Mouse (Mus musculus) lung, postnatal 36 days (tissue): ENCODE measurements around the gene Ldlrad3.

Experiments used
- DNase-seq: peaks from one replicate; pipeline ENCODE4 v3.0.0; 2022; ENCODE audit warnings: mixed read lengths

Ldlrad3 gene

DNA sequence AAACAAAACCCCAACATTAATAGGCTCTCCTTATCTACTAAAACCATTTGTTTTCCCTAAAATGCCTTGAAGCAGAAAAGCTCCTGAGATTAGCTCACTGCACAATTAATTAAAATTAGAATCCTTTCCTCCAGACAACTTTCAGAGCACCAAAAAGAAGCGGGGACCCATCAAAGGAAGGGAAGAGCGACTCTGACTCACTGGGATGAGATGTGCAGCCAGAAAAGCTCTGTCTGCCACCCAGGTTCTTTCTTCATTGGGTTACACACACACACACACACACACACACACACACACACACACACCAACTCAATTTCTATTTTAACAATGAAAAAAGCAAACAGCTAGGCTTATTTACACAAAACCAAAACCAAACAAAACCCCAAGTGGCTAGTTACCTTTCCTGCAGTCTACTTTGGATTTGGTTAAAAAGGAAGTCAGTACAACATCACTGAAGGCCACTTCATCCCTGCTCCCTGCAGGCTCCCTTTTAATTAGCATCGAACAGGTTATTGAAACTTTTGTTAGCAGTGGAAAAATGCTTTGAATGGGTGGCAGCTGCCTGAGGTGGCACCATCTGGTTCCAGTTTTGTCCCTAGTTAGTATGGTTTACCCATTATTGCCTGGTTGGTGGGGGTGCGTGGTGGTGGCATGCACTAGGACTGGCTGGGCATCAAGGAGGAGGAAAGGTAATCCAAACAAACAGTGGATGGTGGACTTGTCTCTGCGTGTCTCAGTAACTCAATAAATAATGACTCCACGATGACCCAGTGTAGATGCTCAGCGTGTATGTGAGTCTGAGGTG, 235.3 kb downstream of the Ldlrad3 start:
- peak; percentile 61 for DNase-seq

DNA sequence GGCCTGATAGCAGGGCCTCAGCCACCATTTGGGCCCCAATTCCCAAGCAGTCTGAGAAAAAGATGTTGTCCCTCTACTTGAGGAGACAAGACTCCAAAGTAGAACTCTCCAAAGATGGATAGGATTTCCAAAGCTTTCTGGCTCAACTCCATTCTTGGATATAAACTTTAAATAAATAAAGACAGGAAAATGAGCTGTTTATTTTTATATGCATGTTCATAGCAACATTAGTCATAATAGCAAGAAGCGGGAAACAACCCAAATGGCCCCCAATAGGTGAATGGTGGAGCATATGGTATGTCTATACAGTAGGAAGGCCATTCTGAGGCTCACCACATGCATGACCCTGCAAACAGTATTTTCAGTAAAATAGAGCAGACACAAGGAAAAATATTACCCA, 251.2 kb downstream of the Ldlrad3 start:
- no peak for DNase-seq

DNA sequence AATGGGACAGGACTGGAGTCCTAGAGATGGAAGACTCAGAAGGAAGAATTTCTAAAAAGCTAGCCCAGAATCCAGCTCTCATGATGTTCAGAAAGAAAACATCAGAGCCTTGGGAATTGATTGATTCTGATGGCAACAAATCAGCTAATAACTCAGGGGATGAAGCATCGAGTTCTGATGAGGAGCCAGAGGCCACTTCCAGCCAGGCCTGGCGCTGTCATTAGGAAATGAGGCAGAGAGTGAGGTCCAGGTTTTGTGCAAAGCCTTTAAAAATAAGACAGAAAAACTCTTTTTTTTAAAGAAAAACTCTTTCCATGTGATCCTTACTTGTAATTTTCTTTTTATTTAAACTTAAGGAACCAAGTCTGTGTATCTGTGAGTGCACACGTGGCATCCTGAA, 252.9 kb downstream of the Ldlrad3 start:
- DNase-seq: no peak

DNA sequence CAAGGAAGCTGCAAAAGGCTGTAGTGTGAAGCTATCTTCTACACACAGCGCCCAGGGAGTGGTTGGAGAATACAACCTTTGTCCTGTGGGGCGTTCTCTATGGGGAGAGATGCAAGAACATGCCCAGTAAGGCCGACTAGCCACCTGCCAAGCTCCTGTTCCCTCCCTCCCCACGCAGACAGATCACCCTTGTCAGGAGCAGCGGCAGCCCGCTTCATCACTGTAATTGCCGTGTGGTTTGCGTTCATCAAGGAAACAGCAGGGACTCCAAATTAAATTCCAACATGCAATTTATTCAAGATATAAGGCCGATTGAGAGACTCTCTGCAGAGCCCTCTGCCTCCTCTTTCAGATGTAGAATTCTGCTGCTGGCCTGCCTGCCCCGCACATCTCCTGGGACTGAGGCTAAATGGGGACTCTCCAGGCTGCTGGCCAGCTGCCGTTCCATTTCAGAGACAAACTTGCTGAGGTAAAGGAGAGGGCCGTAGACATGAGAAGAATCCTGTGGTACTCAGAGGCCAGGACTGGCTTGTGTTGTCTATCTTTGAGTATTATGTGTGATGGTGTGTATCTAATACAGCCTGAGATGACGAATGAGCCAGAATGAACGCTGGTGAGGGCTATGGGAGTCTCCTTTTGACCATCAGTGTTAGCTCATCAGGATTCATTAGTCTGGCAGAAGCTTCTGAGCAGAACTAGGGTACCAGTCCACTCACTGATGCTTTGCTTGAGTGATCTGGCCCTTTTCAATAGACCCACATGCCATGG, 253.8 kb downstream of the Ldlrad3 start:
- DNase-seq: no peak

DNA sequence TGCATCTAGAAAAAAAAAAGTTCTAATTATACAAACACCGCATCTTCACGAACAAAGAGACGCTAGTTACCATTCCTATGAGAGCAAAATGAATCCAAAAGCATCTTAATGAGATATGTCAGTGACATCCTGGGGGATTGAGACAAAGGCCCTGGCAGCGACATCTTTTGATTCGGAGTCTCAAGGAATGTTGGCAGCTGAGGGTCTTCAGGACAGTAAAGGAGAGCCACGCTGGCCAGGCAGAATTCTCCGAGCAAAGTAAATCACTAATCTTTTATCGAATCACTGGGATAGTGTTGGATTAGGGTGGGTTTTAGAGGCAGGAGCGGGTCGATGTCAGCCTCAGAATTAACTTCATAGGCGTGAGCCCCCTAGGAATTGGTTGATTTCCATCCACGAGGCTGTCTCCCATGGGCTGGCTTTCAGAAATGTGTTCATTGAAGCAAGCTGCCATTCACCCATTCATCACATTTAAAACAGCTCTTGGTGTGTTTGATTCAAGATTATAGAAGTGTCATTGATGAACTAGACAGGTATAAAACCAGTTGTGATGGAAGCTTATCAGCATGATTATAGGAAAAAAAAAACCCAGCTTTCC, 260.5 kb downstream of the Ldlrad3 start:
- no peak for DNase-seq

DNA sequence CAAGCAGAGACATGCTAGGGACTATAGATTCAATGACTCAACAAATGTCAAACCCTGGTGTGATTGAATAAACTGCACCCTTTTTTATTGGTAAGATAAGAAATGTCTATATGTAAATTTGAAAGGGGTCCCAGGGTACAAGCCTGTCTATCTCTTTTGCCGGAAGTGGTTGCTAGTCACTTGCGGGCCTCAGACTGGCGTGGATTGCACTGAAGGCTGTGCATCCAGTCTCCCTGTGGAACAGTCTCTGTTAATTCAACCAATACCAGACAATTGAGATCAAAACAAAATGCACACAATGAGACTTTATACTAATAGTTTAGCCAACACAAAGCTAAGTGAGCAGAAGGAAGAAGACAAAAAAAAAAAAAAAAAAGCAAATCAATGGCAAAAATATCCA, 261.0 kb downstream of the Ldlrad3 start:
- no peak for DNase-seq

DNA sequence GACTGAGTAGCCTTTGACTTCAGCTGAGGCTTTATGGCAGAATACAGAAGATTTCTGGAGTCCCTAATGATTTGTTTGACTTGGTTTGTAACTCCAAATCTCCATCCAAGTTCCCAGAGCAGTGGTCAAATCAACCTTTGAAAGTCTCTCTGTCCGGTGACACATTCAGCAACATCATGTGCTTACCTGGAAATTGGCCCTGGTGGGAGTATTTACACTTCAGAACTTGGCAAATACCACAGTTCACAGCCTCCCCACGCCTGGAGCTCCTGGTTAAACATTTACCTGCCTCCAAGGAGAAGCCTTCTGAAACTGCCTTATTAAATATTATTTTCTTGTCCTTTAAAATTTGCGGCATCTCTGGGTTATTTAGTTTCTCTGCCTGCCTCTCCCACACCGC, 263.0 kb downstream of the Ldlrad3 start:
- peak; percentile 67 for DNase-seq

DNA sequence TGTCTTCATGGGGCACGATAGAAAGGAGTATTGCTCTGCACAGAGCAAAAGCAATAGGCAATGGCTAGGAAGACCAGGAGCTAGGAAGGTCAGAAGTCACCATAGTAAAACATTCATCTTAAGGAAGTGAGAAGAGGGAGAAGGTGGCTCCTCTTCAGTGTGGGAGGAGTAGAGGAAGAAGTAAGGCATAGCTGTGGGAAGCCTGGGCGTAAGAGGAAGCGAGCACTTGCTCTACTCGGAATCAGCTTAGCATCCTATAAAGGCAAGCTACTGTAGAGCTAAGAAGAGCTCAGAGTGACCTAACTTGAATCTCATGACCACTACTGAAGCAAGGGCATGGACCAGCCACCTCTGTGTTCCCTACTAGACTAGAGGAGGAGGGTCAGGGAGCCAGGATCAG, 263.9 kb downstream of the Ldlrad3 start:
- no peak for DNase-seq

DNA sequence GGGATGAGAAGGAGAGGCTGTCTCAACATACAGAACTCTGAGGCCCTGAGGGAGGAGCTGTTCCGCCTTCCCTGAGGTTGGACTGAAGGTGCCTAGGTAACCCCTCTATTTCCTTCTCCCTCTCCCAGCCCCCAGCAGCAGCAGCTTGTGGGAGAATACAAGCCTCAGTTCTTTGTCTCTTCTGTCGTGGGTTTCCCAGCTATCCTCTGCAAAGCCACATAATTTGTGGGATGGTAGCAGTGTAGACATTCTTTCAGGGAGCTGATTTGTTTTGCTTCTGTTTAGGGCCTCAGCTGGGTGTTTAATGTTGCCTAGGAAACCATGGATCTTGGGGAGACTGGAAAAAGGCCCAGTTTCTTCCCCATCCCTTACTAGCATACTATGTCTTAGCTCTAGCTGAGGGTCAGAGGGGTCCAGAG, 266.0 kb downstream of the Ldlrad3 start:
- no peak for DNase-seq

DNA sequence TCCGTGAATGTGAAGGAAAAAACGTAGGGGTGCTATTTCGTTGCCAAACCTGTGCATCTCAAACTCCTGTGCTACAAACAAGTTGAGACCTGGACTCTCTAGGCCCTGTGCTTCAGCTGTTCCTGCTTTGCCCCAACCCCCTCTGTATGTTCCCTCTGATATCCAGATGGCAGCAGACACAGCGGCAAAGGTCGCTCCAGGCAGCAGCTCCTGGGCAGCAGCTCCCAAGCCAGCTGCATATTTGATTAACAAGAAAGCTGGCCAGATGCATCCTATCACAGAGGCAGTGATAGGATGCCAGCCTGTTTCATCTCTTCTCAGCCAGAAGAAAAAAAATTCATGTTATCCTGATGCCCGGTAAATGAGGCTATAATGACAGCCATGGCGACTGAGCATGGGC, 267.7 kb downstream of the Ldlrad3 start:
- no peak for DNase-seq

DNA sequence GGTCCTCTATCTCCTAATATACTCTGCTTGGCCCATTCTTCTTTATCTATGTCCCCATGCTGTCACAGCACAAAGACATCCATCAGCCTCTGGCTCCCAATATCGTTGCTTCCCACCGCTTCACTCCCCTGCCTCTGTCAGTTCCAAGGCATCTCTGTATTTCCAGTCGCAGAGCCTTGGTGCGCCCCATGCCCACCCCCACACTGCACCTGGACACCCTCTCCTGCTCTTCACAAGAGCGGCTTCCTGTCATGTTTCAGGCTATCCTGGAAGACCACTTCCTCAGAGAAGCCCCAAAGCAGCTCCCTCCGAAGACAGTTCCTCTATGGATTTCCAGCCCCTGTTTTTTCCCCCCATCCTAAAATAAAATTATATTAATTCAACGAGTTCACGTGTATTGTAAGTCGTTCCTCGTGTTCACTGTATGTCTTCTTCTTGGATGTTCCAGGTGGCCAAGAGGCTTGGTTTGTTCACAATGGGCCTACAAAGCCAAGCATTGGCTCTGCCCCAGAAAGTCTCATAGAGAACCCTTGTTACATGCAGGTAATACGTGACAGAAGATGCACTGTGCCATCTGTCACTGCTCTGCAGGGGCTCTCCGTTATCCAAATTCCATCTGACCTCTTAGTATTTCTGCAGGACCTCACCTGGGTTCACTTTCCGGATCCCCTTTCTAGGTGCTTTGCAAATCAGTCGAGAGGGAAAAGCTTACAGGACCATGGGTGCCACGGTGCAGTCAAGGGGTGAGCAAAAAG, 276.7 kb downstream of the Ldlrad3 start:
- DNase-seq: no peak

DNA sequence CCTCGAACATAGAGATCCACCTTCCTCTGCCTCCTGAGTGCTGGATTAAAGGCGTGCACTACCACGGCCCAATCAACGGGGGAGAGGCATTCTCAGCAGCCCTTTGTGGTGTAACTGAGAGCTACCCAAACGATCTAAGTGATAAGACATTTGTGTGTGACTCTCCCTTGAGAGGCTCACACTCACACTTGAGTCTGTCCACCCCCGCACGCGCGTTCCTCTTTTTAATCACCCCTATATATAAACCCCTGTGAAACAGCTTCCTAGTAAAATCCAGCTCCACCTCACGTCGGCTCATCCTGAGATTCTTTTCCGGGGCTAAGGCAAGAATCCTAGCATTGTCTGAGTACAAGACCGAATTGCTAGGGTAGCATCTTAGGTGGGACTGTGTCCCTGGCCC, 277.4 kb downstream of the Ldlrad3 start:
- no peak for DNase-seq

DNA sequence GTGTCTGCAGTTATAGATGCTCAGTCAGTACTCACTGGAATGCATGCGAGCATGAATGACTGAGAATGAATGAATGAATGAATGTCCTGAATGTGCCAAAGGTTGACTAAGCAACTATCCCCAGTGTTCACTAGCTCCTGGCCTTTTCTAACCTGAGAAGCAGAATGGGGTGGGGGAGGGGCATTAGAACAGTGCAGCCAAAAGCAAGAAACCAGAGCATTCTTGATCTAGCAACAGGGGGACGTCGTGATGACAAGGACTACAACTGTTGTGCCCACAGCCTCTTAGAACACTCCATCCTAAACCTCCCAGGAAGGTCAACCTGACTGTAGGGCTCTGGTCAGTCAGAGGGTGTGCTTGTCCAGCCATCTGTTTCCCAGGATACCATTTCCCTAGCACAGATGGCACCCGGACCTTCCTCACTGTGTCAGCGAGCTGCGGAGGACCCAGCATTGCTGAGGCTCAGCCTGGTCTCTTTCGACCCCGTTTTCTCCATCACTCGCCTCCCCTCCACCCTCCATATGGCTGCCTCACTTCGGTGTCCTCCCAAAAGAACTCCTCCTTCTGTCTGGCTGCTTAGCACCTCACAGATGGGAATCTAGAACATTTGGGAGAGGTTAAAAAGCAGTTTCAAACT, 278.7 kb downstream of the Ldlrad3 start:
- DNase-seq: no peak

DNA sequence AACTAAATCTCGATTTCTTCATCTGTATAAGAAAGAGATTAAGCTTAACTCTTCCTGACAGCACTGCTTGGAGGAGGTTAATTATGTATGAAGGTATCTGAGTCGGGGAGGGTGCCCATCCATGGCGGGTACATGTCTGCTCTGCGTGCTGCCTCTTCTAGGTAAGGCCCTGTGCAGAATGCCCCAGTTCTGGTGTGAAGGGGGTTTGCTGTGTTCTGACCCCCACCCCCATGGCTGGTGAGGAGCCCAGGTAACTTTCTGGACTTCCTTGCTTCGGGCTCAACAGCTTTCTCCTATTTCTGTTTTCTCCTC, 279.9 kb downstream of the Ldlrad3 start:
- DNase-seq: no peak

DNA sequence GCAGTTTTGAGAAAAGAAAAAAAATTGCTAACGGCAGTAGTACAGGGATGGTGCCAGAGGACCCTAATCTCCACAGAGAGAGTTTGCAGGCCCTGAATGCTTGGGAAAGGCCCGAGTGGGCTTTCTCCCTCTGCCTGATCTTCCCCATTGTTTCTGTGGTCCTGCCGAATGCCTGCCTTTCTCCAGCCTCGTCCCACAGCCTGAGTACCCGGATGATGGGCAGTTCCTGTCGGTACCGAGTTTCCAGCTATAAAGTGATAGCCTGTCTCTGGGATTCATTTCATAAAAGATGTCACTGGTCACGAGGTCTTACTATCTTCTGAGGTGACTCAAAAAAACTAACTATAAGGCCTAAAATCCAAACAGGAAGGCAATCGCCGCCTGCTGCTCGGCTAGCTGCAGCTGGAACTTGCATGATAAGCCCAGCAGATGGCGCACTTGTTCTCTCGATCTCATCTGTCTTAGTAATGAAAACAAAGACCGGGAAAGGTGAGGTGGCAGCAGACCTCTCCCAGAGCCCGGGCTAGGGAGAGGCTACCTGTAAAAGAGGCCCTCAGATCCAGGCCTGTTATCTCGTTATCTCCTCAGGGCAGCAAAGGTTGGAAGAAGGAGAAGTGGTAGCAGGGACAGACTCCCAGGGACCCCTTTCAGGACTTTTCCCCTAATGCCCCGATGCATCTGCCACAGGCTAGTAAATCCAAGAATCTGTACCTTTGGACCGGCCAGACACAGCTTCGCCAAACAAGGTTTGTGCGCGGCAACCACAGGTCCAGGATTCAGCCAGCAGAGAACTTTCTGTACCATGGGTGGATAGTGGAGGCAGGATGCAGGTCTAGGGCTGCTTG, 280.4 kb downstream of the Ldlrad3 start:
- DNase-seq: peak; percentile 90

DNA sequence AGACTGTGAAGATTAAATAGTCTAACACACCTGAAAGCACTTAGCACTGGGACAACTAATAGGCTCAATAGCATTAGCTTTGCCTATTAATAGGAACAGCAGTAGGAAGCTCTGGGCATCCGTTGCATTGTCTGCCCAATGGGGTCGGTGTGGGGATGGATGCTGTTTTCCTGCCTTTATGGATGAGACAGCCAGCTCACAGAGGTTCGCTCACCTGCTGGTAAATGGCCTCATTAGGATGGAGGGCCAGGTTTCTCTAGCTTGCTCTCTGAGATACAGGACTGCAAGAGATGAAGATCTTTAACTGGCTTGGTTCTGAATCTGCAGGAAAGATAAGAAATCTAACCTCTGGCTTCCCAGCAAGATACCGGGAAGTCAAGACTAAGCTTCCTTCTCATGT, 284.0 kb downstream of the Ldlrad3 start:
- no peak for DNase-seq
